Mouse (Mus musculus): ENCODE data around the gene Vmn1r207-ps. TPM values are rescaled to one million over a fixed set of nuclear protein-coding genes. Genes with fewer than 3 reads are reported as not detected.

Vmn1r207-ps gene
- not detected for polyA plus RNA-seq (2014; fragmentation: Illumina TruSeq; extraction: RNeasy Lipid Tissue Mini Kit (QIAGEN cat#74804); ENCODE audit: low read depth, low replicate concordance)

DNA sequence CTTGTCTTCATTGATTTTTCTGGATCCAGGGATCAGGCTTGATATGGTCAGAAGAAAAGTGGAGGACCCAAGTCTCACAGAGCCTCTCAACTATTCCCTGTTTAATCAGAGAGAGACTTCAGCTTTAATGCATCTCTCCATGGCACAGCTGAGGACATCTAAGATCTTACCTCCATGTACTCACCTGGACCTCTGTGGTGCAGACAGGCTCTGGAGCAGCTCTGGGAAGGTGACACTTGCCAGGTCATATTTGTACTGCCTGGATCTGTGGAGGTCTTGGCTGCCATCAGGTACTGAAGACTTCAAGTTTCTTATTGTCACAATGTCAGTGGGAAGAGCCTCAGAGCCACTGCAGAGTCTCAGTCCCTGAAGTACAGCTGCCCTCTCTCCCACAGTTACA is at the start of gene Vmn1r207-ps:
Gene Vmn1r207-ps, minus strand, starts transcription at position 101 of the 400 bp plus-strand sequence.

DNA sequence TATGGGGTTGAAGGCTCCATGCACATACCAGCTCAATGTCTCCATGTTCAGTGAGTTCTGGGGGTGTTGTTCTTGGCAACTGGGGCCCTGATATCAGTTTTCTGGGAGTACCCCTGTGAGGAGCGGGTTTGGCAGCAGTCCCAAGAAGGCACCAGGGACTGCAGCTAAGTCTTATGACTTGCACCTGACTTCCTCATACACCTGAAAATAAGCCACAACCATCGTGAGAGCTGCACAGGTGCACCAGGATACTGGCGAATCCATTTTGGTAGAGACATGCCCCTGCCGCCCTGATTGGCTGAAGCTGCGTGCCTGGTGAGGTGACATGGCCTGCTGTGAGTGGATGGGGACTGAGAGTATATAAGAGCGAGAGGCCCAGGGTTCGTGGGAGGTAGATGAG is 47.9 kb upstream of the Vmn1r207-ps start, which contains the start of gene Vmn1r208:
Gene Vmn1r208, minus strand, starts transcription at position 101 of the 400 bp plus-strand sequence.

Other genes with a start within 250 kb of the Vmn1r207-ps start
- gene Vmn1r202, start 224.2 kb downstream of the Vmn1r207-ps start, polyA plus RNA-seq (2014; fragmentation: Illumina TruSeq; extraction: RNeasy Lipid Tissue Mini Kit (QIAGEN cat#74804); ENCODE audit: low read depth, low replicate concordance) = not detected
- gene Vmn1r203, start 211.5 kb downstream of the Vmn1r207-ps start, polyA plus RNA-seq (2014; fragmentation: Illumina TruSeq; extraction: RNeasy Lipid Tissue Mini Kit (QIAGEN cat#74804); ENCODE audit: low read depth, low replicate concordance) = not detected
- gene Vmn1r204, start 176.4 kb downstream of the Vmn1r207-ps start, polyA plus RNA-seq (2014; fragmentation: Illumina TruSeq; extraction: RNeasy Lipid Tissue Mini Kit (QIAGEN cat#74804); ENCODE audit: low read depth, low replicate concordance) = not detected
- gene Vmn1r205, start 136.6 kb downstream of the Vmn1r207-ps start, polyA plus RNA-seq (2014; fragmentation: Illumina TruSeq; extraction: RNeasy Lipid Tissue Mini Kit (QIAGEN cat#74804); ENCODE audit: low read depth, low replicate concordance) = not detected
- not detected for gene Vmn1r206, start 105.4 kb downstream of the Vmn1r207-ps start, polyA plus RNA-seq (2014; fragmentation: Illumina TruSeq; extraction: RNeasy Lipid Tissue Mini Kit (QIAGEN cat#74804); ENCODE audit: low read depth, low replicate concordance)
- not detected for gene Vmn1r208, start 47.8 kb upstream of the Vmn1r207-ps start, polyA plus RNA-seq (2014; fragmentation: Illumina TruSeq; extraction: RNeasy Lipid Tissue Mini Kit (QIAGEN cat#74804); ENCODE audit: low read depth, low replicate concordance)
- gene Vmn1r209, start 80.1 kb upstream of the Vmn1r207-ps start, polyA plus RNA-seq (2014; fragmentation: Illumina TruSeq; extraction: RNeasy Lipid Tissue Mini Kit (QIAGEN cat#74804); ENCODE audit: low read depth, low replicate concordance) = not detected
- gene Vmn1r210, start 101.7 kb upstream of the Vmn1r207-ps start, polyA plus RNA-seq (2014; fragmentation: Illumina TruSeq; extraction: RNeasy Lipid Tissue Mini Kit (QIAGEN cat#74804); ENCODE audit: low read depth, low replicate concordance) = not detected
- not detected for gene Vmn1r211, start 127.9 kb upstream of the Vmn1r207-ps start, polyA plus RNA-seq (2014; fragmentation: Illumina TruSeq; extraction: RNeasy Lipid Tissue Mini Kit (QIAGEN cat#74804); ENCODE audit: low read depth, low replicate concordance)
- not detected for gene Vmn1r212, start 154.6 kb upstream of the Vmn1r207-ps start, polyA plus RNA-seq (2014; fragmentation: Illumina TruSeq; extraction: RNeasy Lipid Tissue Mini Kit (QIAGEN cat#74804); ENCODE audit: low read depth, low replicate concordance)

All from sigmoid colon, adult 10 weeks (tissue).